Mouse (Mus musculus) limb, embryonic 14.5 days (tissue): Measurements from ENCODE around the gene Odf3l1. TPM values are rescaled to one million over a fixed set of nuclear protein-coding genes. Genes with fewer than 3 reads are reported as not detected.

Experiments
- ATAC-seq: fragments of 200-750 bp; cut with Nextera tagmentation; 2 replicates; pipeline ENCODE4 v1.8.0; 2017; ENCODE audit warnings: low read depth, moderate number of reproducible peaks, moderate TSS enrichment; ENCODE audit not compliant: low FRiP score
- DNase-seq: peaks from one replicate; pipeline ENCODE4 v3.0.0-alpha.2; 2015; ENCODE audit warnings: low spot score
- H3K27ac ChIP-seq: fragments of 300-500 bp; sonication (generic); replicated peaks from 2 replicates; pipeline ENCODE4 v1.5.1; 2014; ENCODE audit warnings: low read depth, mild to moderate bottlenecking, low read length, moderate library complexity, mixed read lengths
- H3K27me3 ChIP-seq: fragments of 300-500 bp; sonication (generic); 2 replicates; pipeline ENCODE4 v1.6.1; 2014; ENCODE audit warnings: low read length, mixed read lengths; ENCODE audit not compliant: control insufficient read depth, insufficient read depth
- H3K36me3 ChIP-seq: fragments of 300-500 bp; sonication (generic); 2 replicates; pipeline ENCODE4 v1.6.1; 2014; ENCODE audit warnings: mild to moderate bottlenecking, low read length, moderate library complexity, mixed read lengths; ENCODE audit not compliant: control insufficient read depth, insufficient read depth
- H3K4me1 ChIP-seq: fragments of 300-500 bp; sonication (generic); 2 replicates; pipeline ENCODE4 v1.6.1; 2014; ENCODE audit warnings: antibody characterized with exemption, low read length, mixed read lengths; ENCODE audit not compliant: control insufficient read depth, insufficient read depth
- H3K4me2 ChIP-seq: fragments of 300-500 bp; sonication (generic); replicated peaks from 2 replicates; pipeline ENCODE4 v1.6.1; 2014; ENCODE audit warnings: low read depth, mild to moderate bottlenecking, low read length, moderate library complexity; ENCODE audit not compliant: severe bottlenecking
- H3K4me3 ChIP-seq: fragments of 300-500 bp; sonication (generic); replicated peaks from 2 replicates; pipeline ENCODE4 v1.5.1; 2014; ENCODE audit warnings: low read length
- H3K9ac ChIP-seq: fragments of 300-500 bp; sonication (generic); 2 replicates; pipeline ENCODE4 v1.6.1; 2014; ENCODE audit warnings: mild to moderate bottlenecking, low read depth, low read length, moderate library complexity; ENCODE audit not compliant: severe bottlenecking
- H3K9me3 ChIP-seq: fragments of 300-500 bp; sonication (generic); 2 replicates; pipeline ENCODE4 v1.6.1; 2016; ENCODE audit warnings: low read length; ENCODE audit not compliant: control insufficient read depth
- POLR2A ChIP-seq: fragments of 200-500 bp; IDR thresholded peaks from 2 replicates; pipeline ENCODE4 v1.8.0; 2012; ENCODE audit warnings: inconsistent platforms, mild to moderate bottlenecking, moderate library complexity, borderline replicate concordance; ENCODE audit not compliant: insufficient read depth, insufficient read length; ENCODE audit errors: extremely low read depth
- WGBS: fragments of 180-500 bp; shearing (Covaris S2); extraction: QIAGEN DNeasy Blood & Tissue Kit; methylation state at CpG from one replicate; pipeline ENCODE4 v1.1.7; 2014; 5-methylcytosine and 5-hydroxymethylcytosine counted together
- polyA plus RNA-seq, 2 experiments: library from polyadenylated mRNA; depleted of rRNA in 1 of 2; stranded (reverse) in 1 of 2; unstranded in 1 of 2; fragments of >200 nt; fragmentation: Nextera tagmentation in 1 of 2; extraction: Ambion mirVana in 1 of 2; gene quantifications; 2 replicates each; pipeline versions ENCODE4 v1.2.1 to v1.2.3; 2012 to 2014

The Odf3l1 gene
- polyA plus RNA-seq, 2 experiments: 1.7 to 2.6 TPM

DNA sequence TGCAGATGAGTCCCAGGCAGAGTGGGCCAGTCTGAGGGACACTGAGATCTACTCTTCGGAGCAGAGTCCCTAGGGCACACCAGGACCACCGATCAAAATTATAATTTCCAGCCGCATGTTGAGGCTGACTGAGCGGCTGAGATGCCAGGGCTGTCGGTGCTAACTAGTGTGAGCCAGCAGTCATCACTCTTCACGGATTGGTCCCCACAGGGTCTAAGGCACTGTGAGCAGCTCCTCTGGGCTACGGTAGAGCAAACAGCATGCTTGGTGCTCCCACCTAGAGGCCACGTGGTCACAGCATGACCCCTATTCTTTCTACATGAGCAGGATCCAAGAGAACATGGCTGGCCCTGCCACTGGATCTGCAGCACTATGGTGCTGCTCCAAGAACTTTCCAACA is 28.8 kb upstream of the Odf3l1 start:
- Histone ChIP-seq H3K36me3 (peaks cover 54% of the 10 kb centered on the region), H3K4me1 (peaks cover 2% of the 10 kb centered on the region; the same call in 1 of the 2 replicates), H3K27me3 (no peaks in the 10 kb centered on the region), H3K27ac (no peak overlapping the region), H3K4me3 (no peak overlapping the region), H3K4me2 (no peak overlapping the region), H3K9me3 (no peaks in the 10 kb centered on the region), H3K9ac (no peak overlapping the region)
- 72% methylated on average over 8 of the region's 8 CpGs for WGBS
- ATAC-seq (no peak), DNase-seq (no peak)
- TF ChIP-seq POLR2A: no peak

GRCm38 (mm10) chr9:56892111-56892510 is 27.6 kb upstream of the Odf3l1 start:
- Histone ChIP-seq H3K4me2 (no peak overlapping the region), H3K4me1 (peaks cover 2% of the 10 kb centered on the region; the same call in 1 of the 2 replicates), H3K4me3 (no peak overlapping the region), H3K27ac (no peak overlapping the region), H3K27me3 (no peaks in the 10 kb centered on the region), H3K36me3 (peaks cover 66% of the 10 kb centered on the region), H3K9ac (no peak overlapping the region), H3K9me3 (no peaks in the 10 kb centered on the region)
- DNase-seq: no peak
- WGBS: 93% methylated on average over 9 of the region's 10 CpGs
- no peak for TF ChIP-seq POLR2A
- no peak for ATAC-seq

- Histone ChIP-seq H3K4me1 (peaks cover 2% of the 10 kb centered on the region; the same call in 1 of the 2 replicates), H3K4me2 (no peak overlapping the region), H3K4me3 (no peak overlapping the region), H3K9me3 (no peaks in the 10 kb centered on the region), H3K9ac (no peak overlapping the region), H3K27me3 (no peaks in the 10 kb centered on the region), H3K36me3 (peaks cover 72% of the 10 kb centered on the region), H3K27ac (no peak overlapping the region)
- 29% methylated on average over 12 of the region's 12 CpGs for WGBS
- no peak for TF ChIP-seq POLR2A
- DNase-seq (peak; percentile 91), ATAC-seq (peak; percentile 77)
These were observed 27.1 kb upstream of the Odf3l1 start for GRCm38 (mm10) chr9:56891517-56892011.

DNA sequence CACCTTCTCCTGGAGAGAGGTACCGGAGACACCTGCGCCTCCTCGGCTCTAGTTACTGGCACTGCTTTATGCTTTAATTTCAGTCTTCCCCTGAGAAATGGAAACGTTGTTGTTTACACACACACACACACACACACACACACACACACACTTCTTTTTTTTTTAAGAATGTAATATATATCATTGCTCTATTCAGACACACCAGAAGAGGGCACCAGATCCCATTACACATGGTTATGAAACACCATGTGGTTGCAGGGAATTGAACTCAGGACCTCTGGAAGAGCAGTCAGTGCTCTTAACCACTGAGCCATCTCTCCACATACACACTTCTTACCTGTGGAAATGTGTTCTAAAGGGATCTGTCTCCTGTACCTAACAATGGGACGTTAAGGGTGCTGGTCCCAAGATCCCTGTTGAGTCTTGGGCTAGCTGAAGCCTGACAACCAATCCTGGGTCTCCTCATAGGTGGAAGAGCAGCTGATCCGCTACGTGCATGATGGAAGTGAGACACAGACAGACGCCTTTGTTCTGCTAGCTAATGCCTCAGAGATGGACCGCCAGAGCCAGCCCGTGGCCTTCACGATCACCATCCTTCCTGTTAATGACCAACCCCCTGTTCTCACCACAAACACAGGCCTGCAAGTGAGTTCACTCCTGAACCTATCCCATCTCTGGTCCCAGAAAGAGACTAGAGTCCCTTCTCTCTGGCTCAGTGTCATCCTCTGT is 26.2 kb upstream of the Odf3l1 start:
- DNase-seq: no peak
- WGBS: 69% methylated on average over 11 of the region's 11 CpGs
- H3K4me3 ChIP-seq: no peak overlapping the region
- no peak overlapping the region for H3K27ac ChIP-seq
- no peak for ATAC-seq
- no peaks in the 10 kb centered on the region for H3K9me3 ChIP-seq
- TF ChIP-seq POLR2A: no peak
- H3K4me1 ChIP-seq: peaks cover 2% of the 10 kb centered on the region; the same call in 1 of the 2 replicates
- peaks cover 81% of the 10 kb centered on the region for H3K36me3 ChIP-seq
- H3K27me3 ChIP-seq: no peaks in the 10 kb centered on the region
- no peak overlapping the region for H3K9ac ChIP-seq
- no peak overlapping the region for H3K4me2 ChIP-seq

GRCm38 (mm10) chr9:56889817-56890216 is 25.3 kb upstream of the Odf3l1 start:
- no peak for TF ChIP-seq POLR2A
- peak; percentile 69; the same call in 1 of the 2 replicates for ATAC-seq
- no peaks in the 10 kb centered on the region for H3K27me3 ChIP-seq
- DNase-seq: peak; percentile 92
- peaks cover 88% of the 10 kb centered on the region for H3K36me3 ChIP-seq
- no peaks in the 10 kb centered on the region for H3K9me3 ChIP-seq
- no peak overlapping the region for H3K9ac ChIP-seq
- no peak overlapping the region for H3K4me3 ChIP-seq
- H3K4me1 ChIP-seq: peaks cover 2% of the 10 kb centered on the region; the same call in 1 of the 2 replicates
- 12% methylated on average over 14 of the region's 14 CpGs for WGBS
- H3K4me2 ChIP-seq: 0 out of 2 replicates have a peak overlapping the region, but pooled peaks have one; percentile 1
- H3K27ac ChIP-seq: no peak overlapping the region
